Mouse (Mus musculus): Measurements from ENCODE around the gene Knl1. TPM values are rescaled to one million over a fixed set of nuclear protein-coding genes. Genes with fewer than 3 reads are reported as not detected.

The Knl1 gene
- total RNA-seq, 2 experiments from 2014 or later, result 0.05 to 0.07 TPM

Other genes starting within 250 kb of the Knl1 start
- 1 to 10 TPM; 1.1 TPM for gene Knstrn, start 233.1 kb upstream of the Knl1 start, total RNA-seq (2021)
- gene Ivd, start 185.2 kb upstream of the Knl1 start, total RNA-seq (2021), result 100 to 1,000 TPM in 1 of 2 experiments, 10 to 100 TPM in 1; 94.5 to 101 TPM
- gene Bahd1, start 146.7 kb upstream of the Knl1 start, total RNA-seq (2021), result 10 to 100 TPM; 65.2 to 68.1 TPM
- 1 to 10 TPM; 3.2 to 3.3 TPM for gene Chst14, start 120.6 kb upstream of the Knl1 start, total RNA-seq (2021)
- 10 to 100 TPM; 55.6 to 56.3 TPM for gene Ccdc32, start 17.7 kb upstream of the Knl1 start, total RNA-seq (2021)
- 1 to 10 TPM; 7.6 to 9.0 TPM for gene Rpusd2, start 12.3 kb upstream of the Knl1 start, total RNA-seq (2021)
- gene Rad51, start 65.7 kb downstream of the Knl1 start, total RNA-seq (2021), result 1 to 10 TPM in 1 of 2 experiments, under 1 TPM in 1; 0.46 to 1.2 TPM
- gene Rmdn3, start 109.9 kb downstream of the Knl1 start, total RNA-seq (2021), result 10 to 100 TPM; 54.7 to 55.5 TPM
- under 1 TPM in 1 of 2 experiments, not detected in 1; 0.74 TPM for gene Gchfr, start 120.7 kb downstream of the Knl1 start, total RNA-seq (2021)
- gene Gm14137, start 127.4 kb downstream of the Knl1 start, total RNA-seq (2021), result not detected
- 10 to 100 TPM; 35.7 to 42.4 TPM for gene Zfyve19, start 161.5 kb downstream of the Knl1 start, total RNA-seq (2021)
- 10 to 100 TPM; 17.3 to 17.6 TPM for gene Dnajc17, start 161.7 kb downstream of the Knl1 start, total RNA-seq (2021)
- gene Ppp1r14d, start 182.8 kb downstream of the Knl1 start, total RNA-seq (2021), result not detected
- 1 to 10 TPM; 2.0 to 2.3 TPM for gene Spint1, start 190.2 kb downstream of the Knl1 start, total RNA-seq (2021)
- gene Rhov, start 224.2 kb downstream of the Knl1 start, total RNA-seq (2021), result 1 to 10 TPM; 7.5 to 7.9 TPM
- 10 to 100 TPM; 44.2 to 49.9 TPM for gene Vps18, start 241.6 kb downstream of the Knl1 start, total RNA-seq (2021)

Measured in layer of hippocampus, adult 18-20 months (tissue).